8 mouse cellular contexts compared by ENCODE assay signal in the genomic region with DNA sequence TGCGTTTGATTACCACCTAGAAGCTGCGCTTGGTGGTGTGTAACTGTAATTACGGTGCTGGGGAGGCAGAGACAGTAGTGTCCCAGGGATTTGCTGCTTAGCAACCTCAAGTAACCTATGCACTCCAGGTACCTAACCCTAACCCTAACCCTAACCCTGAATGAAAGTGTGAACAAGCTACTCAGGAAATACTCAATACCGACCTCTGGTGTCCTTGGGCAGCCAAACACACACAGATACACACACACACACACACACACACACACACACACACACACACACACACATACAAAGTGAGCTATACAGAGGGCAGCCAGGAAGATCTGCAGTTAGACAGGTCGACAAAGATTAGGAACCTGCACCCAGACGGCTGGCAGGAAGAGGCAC. TPM values are rescaled to one million over a fixed set of nuclear protein-coding genes. Genes with fewer than 3 reads are reported as not detected.
DNase-seq lines count a peak whose midpoint lies in the region; ATAC-seq and TF ChIP-seq lines count a peak whose summit lies in the region.

No protein-coding gene starts in this region.

- H3K4me2 ChIP-seq in embryonic facial prominence, embryonic 11.5 days (ENCODE audit: low read depth, low read length), result peak overlapping the region; percentile 79
- H3K4me2 ChIP-seq in neural tube, embryonic 14.5 days (ENCODE audit: low read depth, low read length), result peak overlapping the region; percentile 76

- no peaks in the 10 kb centered on the region for H3K27me3 ChIP-seq in liver, adult 2 months (ENCODE audit: control insufficient read depth, insufficient read depth, low read length)
- H3K27me3 ChIP-seq in embryonic facial prominence, embryonic 11.5 days (ENCODE audit: control insufficient read depth, insufficient read depth, low read length), result no peaks in the 10 kb centered on the region
- no peaks in the 10 kb centered on the region for H3K27me3 ChIP-seq in limb, embryonic 10.5 days (ENCODE audit: low read depth, poor library complexity, severe bottlenecking)
- H3K27me3 ChIP-seq in neural tube, embryonic 14.5 days (ENCODE audit: control insufficient read depth, insufficient read depth, low read length), result no peaks in the 10 kb centered on the region

- peak overlapping the region; percentile 81 for H3K4me3 ChIP-seq in liver, adult 2 months (ENCODE audit: insufficient read depth, low read depth, low read length)
- H3K4me3 ChIP-seq in embryonic facial prominence, embryonic 11.5 days (ENCODE audit: low read depth, low read length), result peak overlapping the region; percentile 87
- peak overlapping the region; percentile 86 for H3K4me3 ChIP-seq in limb, embryonic 10.5 days
- H3K4me3 ChIP-seq in neural tube, embryonic 14.5 days (ENCODE audit: low read depth, low read length), result peak overlapping the region; percentile 86

- WGBS in liver, adult 2 months, result 48% methylated on average over 6 of the region's 6 CpGs
- 47% methylated on average over 6 of the region's 6 CpGs for WGBS in embryonic facial prominence, embryonic 11.5 days
- WGBS in limb, embryonic 10.5 days, result 45% methylated on average over 6 of the region's 6 CpGs
- WGBS in neural tube, embryonic 14.5 days, result 50% methylated on average over 6 of the region's 6 CpGs

- no peak for TF ChIP-seq CTCF in liver, adult 2 months (IDR thresholded peaks at IDR 0.05; ENCODE audit: low read depth, low read length)

- peaks cover 15% of the 10 kb centered on the region; the same call in 1 of the 2 replicates for H3K36me3 ChIP-seq in liver, adult 2 months (ENCODE audit: control insufficient read depth, insufficient read depth, low read length)
- peaks cover 5% of the 10 kb centered on the region for H3K36me3 ChIP-seq in embryonic facial prominence, embryonic 11.5 days (replicated peaks; ENCODE audit: control insufficient read depth, insufficient read depth, low read depth, low read length)
- peaks cover 70% of the 10 kb centered on the region for H3K36me3 ChIP-seq in limb, embryonic 10.5 days
- H3K36me3 ChIP-seq in neural tube, embryonic 14.5 days (ENCODE audit: control insufficient read depth, insufficient read depth, low read length), result peaks cover 28% of the 10 kb centered on the region

- H3K9me3 ChIP-seq in embryonic facial prominence, embryonic 11.5 days (replicated peaks; ENCODE audit: control insufficient read depth, low read length), result no peaks in the 10 kb centered on the region; the same call in 1 of the 2 replicates
- no peaks in the 10 kb centered on the region for H3K9me3 ChIP-seq in limb, embryonic 10.5 days (replicated peaks)
- no peaks in the 10 kb centered on the region for H3K9me3 ChIP-seq in neural tube, embryonic 14.5 days (ENCODE audit: control insufficient read depth, low read length)

- no peak overlapping the region for H3K27ac ChIP-seq in liver, adult 2 months (replicated peaks; ENCODE audit: insufficient read depth, low read depth, low read length)
- peak overlapping the region; percentile 90; the same call in 1 of the 2 replicates for H3K27ac ChIP-seq in embryonic facial prominence, embryonic 11.5 days (replicated peaks; ENCODE audit: low read depth, low read length)
- peak overlapping the region; percentile 93 for H3K27ac ChIP-seq in limb, embryonic 10.5 days
- H3K27ac ChIP-seq in neural tube, embryonic 14.5 days (ENCODE audit: low read depth, low read length), result peak overlapping the region; percentile 95

- DNase-seq in liver, adult 2 months (ENCODE audit: extremely low read depth, low read depth, low spot score), result no peak
- DNase-seq in liver, result no peak
- DNase-seq in embryonic facial prominence, embryonic 11.5 days (ENCODE audit: low spot score), result no peak
- DNase-seq in limb, embryonic 10.5 days (ENCODE audit: low spot score), result no peak
- DNase-seq in adrenal gland, adult 2 months, result no peak
- no peak for DNase-seq in yolk sac, embryonic 10.5 days (ENCODE audit: low spot score)
- no peak for DNase-seq in urinary bladder, adult 18-20 months (ENCODE audit: low spot score in 2 of 2)

- peak; percentile 49 for ATAC-seq in embryonic facial prominence, embryonic 11.5 days (replicated peaks; ENCODE audit: insufficient number of reproducible peaks, low FRiP score, low TSS enrichment, low read depth)
- peak; percentile 13 for ATAC-seq in neural tube, embryonic 14.5 days (ENCODE audit: low read depth)

- H3K79me2 ChIP-seq in liver, adult 2 months (ENCODE audit: control insufficient read depth, insufficient read depth, low read length), result peaks cover 6% of the 10 kb centered on the region; the same call in 1 of the 2 replicates

- H3K4me1 ChIP-seq in liver, adult 2 months (ENCODE audit: control insufficient read depth, insufficient read depth, low read length), result peaks cover 10% of the 10 kb centered on the region
- peaks cover 5% of the 10 kb centered on the region for H3K4me1 ChIP-seq in embryonic facial prominence, embryonic 11.5 days (ENCODE audit: control insufficient read depth, insufficient read depth, low read length)
- peaks cover 17% of the 10 kb centered on the region for H3K4me1 ChIP-seq in limb, embryonic 10.5 days
- H3K4me1 ChIP-seq in neural tube, embryonic 14.5 days (ENCODE audit: control insufficient read depth, insufficient read depth, low read length), result peaks cover 13% of the 10 kb centered on the region

- no peak for TF ChIP-seq POLR2A in liver, adult 2 months (IDR thresholded peaks at IDR 0.05; ENCODE audit: extremely low read depth, insufficient read depth, low read length)

- H3K9ac ChIP-seq in liver, adult 2 months (ENCODE audit: low read depth, low read length), result peak overlapping the region; percentile 74
- peak overlapping the region; percentile 93 for H3K9ac ChIP-seq in embryonic facial prominence, embryonic 11.5 days (replicated peaks; ENCODE audit: low read length)
- peak overlapping the region; percentile 91 for H3K9ac ChIP-seq in neural tube, embryonic 14.5 days (replicated peaks; ENCODE audit: low read depth, low read length)

RNA-seq across cellular contexts. Expression of gene Ogfr, which starts 0.3 kb away (rescaled TPM):
- 42.9 and 44.4 TPM in 2 replicates for total RNA-seq in liver, adult 2 months (2014; rRNA removed)
- 23.1 and 29.1 TPM in 2 replicates for polyA plus RNA-seq in liver, adult 2 months (2012; rRNA removed)
- polyA plus RNA-seq in embryonic facial prominence, embryonic 11.5 days (2014; fragmentation: Nextera tagmentation; extraction: Ambion mirVana), result 98.2 and 107 TPM in 2 replicates
- polyA plus RNA-seq in limb, embryonic 10.5 days (2016; fragmentation: Nextera tagmentation; extraction: Ambion mirVana), result 107 and 112 TPM in 2 replicates
- polyA plus RNA-seq in neural tube, embryonic 14.5 days (2014; fragmentation: Nextera tagmentation; extraction: Ambion mirVana), result 87.9 and 92.3 TPM in 2 replicates
- total RNA-seq in adrenal gland, adult 2 months (2021), result 10 to 100 TPM; 36.0 to 41.5 TPM
- polyA plus RNA-seq in adrenal gland, adult 2 months (2012; rRNA removed), result 23.6 and 24.5 TPM in 2 replicates

RNA-seq across cellular contexts. Expression of gene Mrgbp, which starts 7.6 kb away (rescaled TPM):
- 4.8 and 4.9 TPM in 2 replicates for total RNA-seq in liver, adult 2 months (2014; rRNA removed)
- 6.7 and 9.5 TPM in 2 replicates for polyA plus RNA-seq in liver, adult 2 months (2012; rRNA removed)
- 35.6 and 41.9 TPM in 2 replicates for polyA plus RNA-seq in embryonic facial prominence, embryonic 11.5 days (2014; fragmentation: Nextera tagmentation; extraction: Ambion mirVana)
- polyA plus RNA-seq in limb, embryonic 10.5 days (2016; fragmentation: Nextera tagmentation; extraction: Ambion mirVana), result 33.8 and 38.3 TPM in 2 replicates
- polyA plus RNA-seq in neural tube, embryonic 14.5 days (2014; fragmentation: Nextera tagmentation; extraction: Ambion mirVana), result 40.0 and 41.8 TPM in 2 replicates
- total RNA-seq in adrenal gland, adult 2 months (2021), result 10 to 100 TPM; 17.0 to 17.8 TPM
- polyA plus RNA-seq in adrenal gland, adult 2 months (2012; rRNA removed), result 19.3 and 21.3 TPM in 2 replicates

RNA-seq across cellular contexts. Expression of gene Col9a3, which starts 8.9 kb away (rescaled TPM):
- 0.27 TPM in 1 of 2 replicates, not detected in the other for total RNA-seq in liver, adult 2 months (2014; rRNA removed)
- polyA plus RNA-seq in liver, adult 2 months (2012; rRNA removed), result 0.12 and 0.14 TPM in 2 replicates
- polyA plus RNA-seq in embryonic facial prominence, embryonic 11.5 days (2014; fragmentation: Nextera tagmentation; extraction: Ambion mirVana), result 11.5 and 15.6 TPM in 2 replicates
- polyA plus RNA-seq in limb, embryonic 10.5 days (2016; fragmentation: Nextera tagmentation; extraction: Ambion mirVana), result 4.0 and 30.1 TPM in 2 replicates
- polyA plus RNA-seq in neural tube, embryonic 14.5 days (2014; fragmentation: Nextera tagmentation; extraction: Ambion mirVana), result 53.2 and 55.7 TPM in 2 replicates
- under 1 TPM; 0.12 to 0.28 TPM for total RNA-seq in adrenal gland, adult 2 months (2021)
- 0.33 and 0.39 TPM in 2 replicates for polyA plus RNA-seq in adrenal gland, adult 2 months (2012; rRNA removed)

RNA-seq across cellular contexts. Expression of gene Tcfl5, which starts 53.8 kb away (rescaled TPM):
- not detected in 2 replicates for total RNA-seq in liver, adult 2 months (2014; rRNA removed)
- not detected in 2 replicates for polyA plus RNA-seq in liver, adult 2 months (2012; rRNA removed)
- 0.25 and 0.59 TPM in 2 replicates for polyA plus RNA-seq in embryonic facial prominence, embryonic 11.5 days (2014; fragmentation: Nextera tagmentation; extraction: Ambion mirVana)
- polyA plus RNA-seq in limb, embryonic 10.5 days (2016; fragmentation: Nextera tagmentation; extraction: Ambion mirVana), result 0.16 and 0.19 TPM in 2 replicates
- polyA plus RNA-seq in neural tube, embryonic 14.5 days (2014; fragmentation: Nextera tagmentation; extraction: Ambion mirVana), result 0.53 and 0.75 TPM in 2 replicates
- total RNA-seq in adrenal gland, adult 2 months (2021), result not detected
- polyA plus RNA-seq in adrenal gland, adult 2 months (2012; rRNA removed), result 0.20 TPM in 1 of 2 replicates, not detected in the other
